Mouse (Mus musculus) heart, postnatal 0 days (tissue): ENCODE data around the gene Yars. TPM values are rescaled to one million over a fixed set of nuclear protein-coding genes. Genes with fewer than 3 reads are reported as not detected.

Experiments used
- ATAC-seq: fragments of 200-750 bp; cut with Nextera tagmentation; 2 replicates; pipeline ENCODE4 v1.8.0; 2017; ENCODE audit warnings: low read depth, moderate number of reproducible peaks, moderate library complexity; ENCODE audit not compliant: insufficient read depth
- DNase-seq: peaks from one replicate; pipeline ENCODE4 v3.0.0-alpha.2; 2016; ENCODE audit warnings: low spot score
- H3K27ac ChIP-seq: fragments of 300-500 bp; sonication (generic); 2 replicates; pipeline ENCODE4 v1.5.1; 2014; ENCODE audit warnings: low read depth, mild to moderate bottlenecking
- H3K27me3 ChIP-seq: fragments of 300-500 bp; sonication (generic); 2 replicates; pipeline ENCODE4 v1.6.1; 2014; ENCODE audit warnings: low read length, mixed read lengths; ENCODE audit not compliant: control insufficient read depth, insufficient read depth
- H3K36me3 ChIP-seq: fragments of 300-500 bp; sonication (generic); replicated peaks from 2 replicates; pipeline ENCODE4 v1.6.1; 2014; ENCODE audit warnings: low read length, mixed read lengths; ENCODE audit not compliant: control insufficient read depth, insufficient read depth
- H3K4me1 ChIP-seq: fragments of 300-500 bp; sonication (generic); 2 replicates; pipeline ENCODE4 v1.6.1; 2014; ENCODE audit warnings: antibody characterized with exemption; ENCODE audit not compliant: control insufficient read depth, insufficient read depth
- H3K4me2 ChIP-seq: fragments of 300-500 bp; sonication (generic); 2 replicates; pipeline ENCODE4 v1.6.1; 2014; ENCODE audit warnings: low read depth, mild to moderate bottlenecking, low read length, moderate library complexity
- H3K4me3 ChIP-seq: fragments of 300-500 bp; sonication (generic); 2 replicates; pipeline ENCODE4 v1.5.1; 2014; ENCODE audit warnings: low read depth, low read length
- H3K9ac ChIP-seq: fragments of 300-500 bp; sonication (generic); replicated peaks from 2 replicates; pipeline ENCODE4 v1.6.1; 2014; ENCODE audit warnings: low read depth, low read length, mixed read lengths
- H3K9me3 ChIP-seq: fragments of 300-500 bp; sonication (generic); replicated peaks from 2 replicates; pipeline ENCODE4 v1.6.1; 2016; ENCODE audit warnings: low read length; ENCODE audit not compliant: control insufficient read depth
- CTCF ChIP-seq: IDR thresholded peaks from 2 replicates; pipeline ENCODE4 v1.5.1; 2016; ENCODE audit warnings: antibody characterized with exemption, control low read depth, low read depth
- EP300 ChIP-seq: IDR thresholded peaks from 2 replicates; pipeline ENCODE4 v1.6.1; 2016; ENCODE audit warnings: antibody characterized with exemption, low read depth
- WGBS: fragments of 180-500 bp; shearing (Covaris S2); extraction: QIAGEN DNeasy Blood & Tissue Kit; methylation state at CpG from one replicate; pipeline ENCODE4 v1.1.7; 2014; 5-methylcytosine and 5-hydroxymethylcytosine counted together
- polyA plus RNA-seq: library from polyadenylated mRNA; unstranded; fragments of >200 nt; fragmentation: Nextera tagmentation; extraction: Ambion mirVana; gene quantifications from 2 replicates; pipeline ENCODE4 v1.2.1, GENCODE M21; 2015
- total RNA-seq: library from RNA; depleted of rRNA; stranded (reverse); fragments of >200 nt; gene quantifications from 2 replicates; pipeline ENCODE4 v1.2.3, GENCODE M21; 2014; ENCODE audit warnings: low replicate concordance

The Yars gene
- total and polyA plus RNA-seq, 2 experiments from 2014 or later = 24.7 to 31.5 TPM

DNA sequence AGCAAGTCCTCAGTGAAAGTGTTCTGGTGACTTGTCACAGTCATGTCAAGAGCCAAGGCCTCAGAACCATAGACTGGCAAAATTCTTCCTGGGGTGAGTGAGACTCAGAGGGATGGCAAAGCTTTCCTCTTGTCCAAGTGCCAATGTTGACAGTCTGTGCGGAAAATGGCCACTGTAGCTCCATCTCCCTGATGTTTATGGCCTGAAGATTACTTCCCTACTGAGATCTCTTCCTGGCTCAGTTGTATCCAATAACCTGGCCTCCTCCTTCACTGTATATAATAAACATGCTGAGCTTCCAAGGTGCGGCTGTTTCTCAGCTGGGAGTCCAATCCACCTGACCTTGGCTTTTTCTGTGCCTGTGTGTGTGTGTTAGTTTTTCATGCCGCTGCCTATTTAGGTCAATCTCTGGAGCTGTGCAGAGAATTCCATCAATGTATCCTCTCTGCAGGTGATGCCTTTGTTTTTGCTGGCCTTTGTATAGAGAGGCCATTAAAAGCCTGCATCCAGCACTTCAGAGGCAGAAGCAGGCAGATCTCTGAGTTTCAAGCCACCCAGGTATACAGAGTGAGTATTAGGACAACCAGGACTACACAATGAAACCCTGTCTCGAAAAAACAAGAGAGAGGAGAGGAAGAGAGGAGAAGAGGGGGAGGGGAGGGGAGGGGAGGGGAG lies 27.8 kb upstream of the Yars start:
- Histone ChIP-seq H3K27me3 (no peaks in the 10 kb centered on the region), H3K4me1 (peaks cover 4% of the 10 kb centered on the region; the same call in 1 of the 2 replicates), H3K9me3 (no peaks in the 10 kb centered on the region), H3K27ac (no peak overlapping the region), H3K4me3 (no peak overlapping the region), H3K9ac (no peak overlapping the region), H3K4me2 (no peak overlapping the region), H3K36me3 (peaks cover 42% of the 10 kb centered on the region)
- ATAC-seq (no peak), DNase-seq (no peak)
- TF ChIP-seq EP300 = no peak
- no peak for TF ChIP-seq CTCF
- 92% methylated on average over 4 of the region's 4 CpGs for WGBS

DNA sequence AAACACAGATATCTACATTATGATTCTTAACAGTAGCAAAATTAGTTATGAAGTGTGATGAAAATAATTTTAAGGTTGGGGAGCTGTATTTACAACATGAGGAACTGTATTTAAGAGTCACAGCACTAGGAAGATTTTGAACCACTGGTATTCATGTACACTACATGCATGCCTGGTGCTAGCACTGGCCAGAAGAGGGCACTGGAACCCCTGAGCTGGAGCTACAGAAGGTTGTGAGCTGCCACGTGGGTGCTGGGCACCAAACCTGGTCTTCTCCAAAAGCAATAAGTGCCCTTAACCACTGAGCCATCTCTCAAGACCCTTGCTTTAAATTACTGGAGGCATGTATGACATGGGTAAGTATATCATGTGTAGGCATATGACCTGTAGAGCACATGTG lies 17.0 kb upstream of the Yars start:
- TF ChIP-seq CTCF (no peak), EP300 (no peak)
- H3K27ac ChIP-seq = no peak overlapping the region
- 57% methylated on average over 1 of the region's 1 CpGs for WGBS
- DNase-seq (no peak), ATAC-seq (no peak)
- H3K27me3 ChIP-seq = no peaks in the 10 kb centered on the region
- H3K4me3 ChIP-seq = no peak overlapping the region
- H3K9ac ChIP-seq = no peak overlapping the region
- H3K4me1 ChIP-seq = no peaks in the 10 kb centered on the region
- no peaks in the 10 kb centered on the region for H3K9me3 ChIP-seq
- peaks cover 62% of the 10 kb centered on the region for H3K36me3 ChIP-seq
- no peak overlapping the region for H3K4me2 ChIP-seq

DNA sequence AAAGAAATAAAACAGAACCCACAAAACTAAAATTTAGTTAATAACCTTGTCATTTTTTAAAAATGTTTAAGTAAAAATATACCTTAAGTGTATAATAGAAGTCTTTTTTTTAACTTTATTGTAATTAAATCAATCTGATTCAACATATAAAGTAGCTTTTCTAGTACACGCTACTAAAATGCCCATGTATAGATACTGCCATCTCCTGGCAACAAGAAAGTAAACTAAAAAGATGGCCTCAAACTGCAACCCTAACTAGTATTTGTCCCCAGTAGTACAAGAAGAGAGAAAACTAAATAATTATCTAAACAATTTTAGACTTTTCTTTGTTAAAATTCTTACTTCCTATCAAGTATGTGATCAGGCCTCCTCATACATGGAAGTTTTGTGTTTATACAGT lies 10.0 kb upstream of the Yars start:
- no peaks in the 10 kb centered on the region for H3K9me3 ChIP-seq
- DNase-seq (no peak), ATAC-seq (no peak)
- no peak overlapping the region for H3K4me2 ChIP-seq
- H3K27ac ChIP-seq = no peak overlapping the region
- TF ChIP-seq EP300 (no peak), CTCF (peak; percentile 50)
- H3K4me3 ChIP-seq = no peak overlapping the region
- H3K27me3 ChIP-seq = no peaks in the 10 kb centered on the region
- H3K4me1 ChIP-seq = no peaks in the 10 kb centered on the region
- 48% methylated on average over 1 of the region's 1 CpGs for WGBS
- peaks cover 49% of the 10 kb centered on the region for H3K36me3 ChIP-seq
- no peak overlapping the region for H3K9ac ChIP-seq

DNA sequence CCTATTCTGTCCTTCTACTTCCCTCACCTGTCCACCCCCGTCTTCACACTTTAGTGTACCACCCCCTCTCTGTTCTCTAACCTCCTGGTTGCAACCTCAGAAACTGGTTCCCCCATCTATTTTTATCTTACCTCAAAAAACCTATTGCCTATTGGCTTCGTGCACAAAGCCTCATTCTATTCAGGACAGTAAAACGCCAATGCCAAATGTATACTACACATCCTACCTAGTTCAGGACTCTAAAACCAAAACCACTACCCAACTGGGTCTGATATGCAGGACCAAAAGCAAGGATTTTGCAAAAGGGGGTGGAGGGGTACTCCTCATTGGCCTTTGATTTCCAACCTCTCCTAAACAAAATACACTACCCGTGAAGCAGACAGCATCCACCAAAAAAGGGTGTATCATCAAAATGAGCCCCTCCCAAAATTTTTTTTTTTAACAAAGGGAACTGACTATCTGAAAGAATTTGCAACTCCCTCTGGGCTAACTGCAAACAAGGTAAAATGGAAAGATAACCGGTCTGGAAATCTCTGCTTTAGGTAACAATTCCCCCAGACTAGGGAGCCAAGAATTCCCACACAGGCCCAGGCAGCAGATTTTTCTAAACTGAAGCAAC lies 1.4 kb upstream of the Yars start:
- DNase-seq = no peak
- 45% methylated on average over 5 of the region's 5 CpGs for WGBS

DNA sequence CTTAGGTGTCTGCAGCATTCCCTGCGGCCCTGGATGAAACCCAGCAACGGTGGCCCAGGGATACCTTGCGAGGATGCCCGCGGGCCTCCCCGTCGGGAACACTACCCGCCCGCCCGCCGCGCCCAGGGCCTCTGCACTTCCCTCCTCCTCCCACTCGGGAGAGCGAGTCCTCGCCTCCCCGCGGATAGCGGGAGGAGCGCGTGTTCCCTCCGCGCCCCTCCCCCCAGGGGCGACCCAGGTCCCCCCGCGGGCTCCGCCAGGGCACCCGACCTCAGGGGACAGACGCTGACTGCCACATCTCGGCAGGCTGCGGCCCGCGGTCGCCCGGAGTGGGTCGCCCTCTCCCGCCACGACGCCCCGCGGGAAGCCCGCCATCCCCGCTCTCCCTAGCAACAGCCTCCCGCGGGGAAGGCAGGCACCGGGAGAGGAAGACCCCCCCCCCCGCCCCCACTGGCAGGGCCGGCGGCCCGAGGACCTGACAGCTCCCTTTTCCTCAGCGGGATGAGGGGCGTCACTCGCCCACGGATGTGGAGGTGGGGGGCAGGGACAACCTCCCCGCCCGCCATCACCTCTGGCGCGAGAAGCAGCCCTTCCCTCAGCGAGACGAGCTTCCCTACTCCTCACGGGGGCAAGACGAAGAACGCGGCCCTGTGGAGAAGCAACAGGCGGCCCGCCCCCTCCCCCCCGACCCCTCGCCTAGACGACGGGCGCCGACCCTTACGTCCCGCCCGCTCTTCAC lies 588 bp upstream of the Yars start:
- Histone ChIP-seq H3K4me2 (peak overlapping the region; percentile 86), H3K36me3 (no peaks in the 10 kb centered on the region; the same call in 1 of the 2 replicates), H3K27ac (peak overlapping the region; percentile 90), H3K9ac (peak overlapping the region; percentile 91), H3K4me1 (peaks cover 17% of the 10 kb centered on the region), H3K4me3 (peak overlapping the region; percentile 98), H3K9me3 (no peaks in the 10 kb centered on the region), H3K27me3 (no peaks in the 10 kb centered on the region)
- DNase-seq = peak; percentile 14
- TF ChIP-seq EP300 (no peak), CTCF (no peak)
- WGBS = 1% methylated on average over 45 of the region's 74 CpGs
- ATAC-seq = peak; percentile 46

More for the DNA sequence above, 1.4 kb upstream of the Yars start:
- no peak overlapping the region for H3K27ac ChIP-seq
- no peak for ATAC-seq
- peak overlapping the region; percentile 86 for H3K4me2 ChIP-seq
- peak overlapping the region; percentile 98 for H3K4me3 ChIP-seq
- H3K36me3 ChIP-seq = no peaks in the 10 kb centered on the region; the same call in 1 of the 2 replicates
- TF ChIP-seq EP300 (no peak), CTCF (no peak)
- H3K27me3 ChIP-seq = no peaks in the 10 kb centered on the region
- H3K9ac ChIP-seq = peak overlapping the region; percentile 91
- no peaks in the 10 kb centered on the region for H3K9me3 ChIP-seq
- peaks cover 17% of the 10 kb centered on the region for H3K4me1 ChIP-seq
